Mouse (Mus musculus): ENCODE measurements around the gene Tff2.

- TF ChIP-seq CTCF (IDR thresholded peaks at IDR 0.05; ENCODE audit: insufficient read depth, low read length) (no peak), POLR2A (IDR thresholded peaks at IDR 0.05; ENCODE audit: borderline replicate concordance, extremely low read depth, low read depth, low read length) (no peak)
Observed at GRCm38 (mm10) chr17:31157921-31158320, 13.8 kb upstream of the Tff2 start.
